Mouse (Mus musculus) neural tube, embryonic 14.5 days (tissue): ENCODE results near the gene Mettl16. TPM values are rescaled to one million over a fixed set of nuclear protein-coding genes. Genes with fewer than 3 reads are reported as not detected.

Experiments
- ATAC-seq: fragments of 200-750 bp; cut with Nextera tagmentation; 2 replicates; pipeline ENCODE4 v1.8.0; 2017; ENCODE audit warnings: low read depth, mild to moderate bottlenecking, moderate TSS enrichment, moderate library complexity
- H3K27ac ChIP-seq: fragments of 300-500 bp; sonication (generic); 2 replicates; pipeline ENCODE4 v1.5.1; 2014; ENCODE audit warnings: low read depth, mild to moderate bottlenecking, control low read depth, low read length, moderate library complexity, mixed read lengths
- H3K27me3 ChIP-seq: fragments of 300-500 bp; sonication (generic); 2 replicates; pipeline ENCODE4 v1.6.1; 2014; ENCODE audit warnings: low read length; ENCODE audit not compliant: control insufficient read depth, insufficient read depth
- H3K36me3 ChIP-seq: fragments of 300-500 bp; sonication (generic); 2 replicates; pipeline ENCODE4 v1.6.1; 2014; ENCODE audit warnings: low read length, mixed read lengths; ENCODE audit not compliant: control insufficient read depth, insufficient read depth
- H3K4me1 ChIP-seq: fragments of 300-500 bp; sonication (generic); 2 replicates; pipeline ENCODE4 v1.6.1; 2014; ENCODE audit warnings: low read length; ENCODE audit not compliant: control insufficient read depth, insufficient read depth
- H3K4me2 ChIP-seq: fragments of 300-500 bp; sonication (generic); 2 replicates; pipeline ENCODE4 v1.6.1; 2014; ENCODE audit warnings: mild to moderate bottlenecking, low read depth, low read length, control low read depth
- H3K4me3 ChIP-seq: fragments of 300-500 bp; sonication (generic); 2 replicates; pipeline ENCODE4 v1.5.1; 2014; ENCODE audit warnings: low read depth, low read length, control low read depth, mixed read lengths
- H3K9ac ChIP-seq: fragments of 300-500 bp; sonication (generic); replicated peaks from 2 replicates; pipeline ENCODE4 v1.6.1; 2014; ENCODE audit warnings: low read depth, mild to moderate bottlenecking, control low read depth, low read length, mixed read lengths
- H3K9me3 ChIP-seq: fragments of 300-500 bp; sonication (generic); 2 replicates; pipeline ENCODE4 v1.6.1; 2016; ENCODE audit warnings: low read length; ENCODE audit not compliant: control insufficient read depth
- WGBS: fragments of 180-500 bp; shearing (Covaris S2); extraction: QIAGEN DNeasy Blood & Tissue Kit; methylation state at CpG from one replicate; pipeline ENCODE4 v1.1.7; 2014; 5-methylcytosine and 5-hydroxymethylcytosine counted together
- polyA plus RNA-seq: library from polyadenylated mRNA; unstranded; fragments of >200 nt; fragmentation: Nextera tagmentation; extraction: Ambion mirVana; gene quantifications from 2 replicates; pipeline ENCODE4 v1.2.1, GENCODE M21; 2014

Mettl16 gene
- polyA plus RNA-seq, 1 experiment from 2014 or later, result 33.9 TPM

DNA sequence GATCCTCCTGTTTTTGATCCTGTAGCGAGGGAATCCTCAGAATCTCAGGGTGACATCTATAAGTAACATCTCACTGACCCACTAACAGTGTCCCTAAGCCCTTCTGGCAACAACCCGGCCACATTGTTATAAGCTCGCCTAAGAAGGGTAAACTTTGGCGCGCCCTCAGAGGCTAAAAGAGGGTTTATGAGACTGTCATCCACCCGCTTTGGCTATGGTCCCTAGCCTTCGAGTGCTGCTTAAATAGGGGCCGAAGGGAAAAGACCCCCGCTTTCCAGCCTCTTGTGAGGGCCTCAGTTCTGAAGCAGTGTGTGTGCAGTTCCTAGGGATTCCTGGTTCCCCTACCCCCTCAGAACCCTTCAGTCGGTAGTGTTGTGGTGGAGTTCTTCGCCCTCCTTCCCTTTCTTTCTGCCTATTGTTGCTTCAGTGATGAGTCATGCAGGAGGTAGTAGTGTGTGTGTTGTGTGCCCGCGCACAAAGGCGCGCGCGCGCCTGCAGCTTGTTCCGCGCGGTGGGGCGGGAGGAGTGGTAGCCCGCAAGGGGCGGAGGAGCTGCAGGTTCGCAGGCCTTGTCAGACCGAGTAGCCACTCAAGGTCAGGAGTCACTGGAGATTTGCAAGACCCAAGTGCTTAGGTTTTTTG is 62.0 kb downstream of the Mettl16 start:
- no peaks in the 10 kb centered on the region for H3K27me3 ChIP-seq
- H3K4me2 ChIP-seq, result peak overlapping the region; percentile 76
- H3K36me3 ChIP-seq, result no peaks in the 10 kb centered on the region
- WGBS, result 0% methylated on average over 26 of the region's 26 CpGs
- H3K9ac ChIP-seq, result peak overlapping the region; percentile 95
- H3K27ac ChIP-seq, result peak overlapping the region; percentile 95
- H3K4me1 ChIP-seq, result peaks cover 31% of the 10 kb centered on the region
- H3K4me3 ChIP-seq, result peak overlapping the region; percentile 96
- H3K9me3 ChIP-seq, result no peaks in the 10 kb centered on the region
- no peak for ATAC-seq

DNA sequence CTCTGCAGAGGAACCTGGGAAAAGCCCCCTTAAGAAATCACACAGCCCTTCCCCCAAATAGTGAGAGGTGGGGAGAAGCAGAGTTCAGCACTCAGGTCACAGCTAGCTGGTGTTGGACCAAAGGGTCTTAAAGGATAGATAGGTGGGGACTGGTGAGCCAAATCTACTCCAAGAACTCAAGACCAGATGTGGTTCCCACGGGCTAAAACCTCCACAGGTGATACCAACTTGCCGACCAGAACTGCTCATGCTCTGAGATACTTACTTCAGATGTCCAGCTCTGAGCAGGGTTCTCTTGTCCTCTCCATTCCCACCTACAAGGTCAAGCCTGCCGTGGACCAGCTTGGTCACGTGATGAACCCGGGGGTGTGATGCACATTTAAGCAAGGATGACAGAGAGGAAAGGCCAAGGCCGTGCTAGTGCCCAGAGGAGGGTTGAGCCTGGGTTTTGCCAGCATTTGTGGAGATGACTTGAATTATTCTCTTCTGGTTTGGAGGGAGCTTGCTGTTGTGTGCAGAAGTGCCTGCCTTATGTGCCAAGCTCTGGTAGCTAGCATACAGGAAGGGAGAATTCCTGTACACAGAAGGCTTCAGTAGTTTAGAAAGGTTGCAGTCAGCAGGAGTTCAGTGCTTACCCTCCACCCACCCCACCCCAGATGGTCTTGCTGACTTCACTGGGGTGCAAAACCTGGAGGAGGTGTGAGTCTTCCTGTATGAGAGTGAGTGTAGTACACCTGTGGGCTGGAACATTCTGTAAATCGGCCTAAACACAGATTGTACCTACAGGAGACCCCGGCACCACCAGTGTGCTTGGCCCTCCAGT is 63.1 kb downstream of the Mettl16 start:
- 85% methylated on average over 8 of the region's 8 CpGs for WGBS
- H3K27ac ChIP-seq, result no peak overlapping the region
- H3K4me3 ChIP-seq, result peak overlapping the region; percentile 96; the same call in 1 of the 2 replicates

DNA sequence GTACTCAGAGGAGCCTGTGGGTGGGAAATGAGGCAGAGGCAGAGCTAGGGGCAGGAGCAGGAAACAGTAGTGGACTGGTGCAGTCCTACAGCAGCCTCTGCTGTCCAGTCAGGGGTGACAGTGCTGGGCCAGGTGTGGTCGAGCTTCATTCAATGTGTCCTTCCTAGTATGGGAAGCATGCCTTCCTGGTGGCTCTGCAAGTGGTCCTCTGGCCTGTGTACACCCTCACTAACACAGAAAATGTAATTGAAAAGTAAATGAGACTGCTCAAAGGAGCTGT is 63.7 kb downstream of the Mettl16 start:
- Histone ChIP-seq H3K9ac (no peak overlapping the region), H3K36me3 (no peaks in the 10 kb centered on the region), H3K27me3 (no peaks in the 10 kb centered on the region), H3K9me3 (no peaks in the 10 kb centered on the region), H3K4me3 (no peak overlapping the region), H3K27ac (no peak overlapping the region), H3K4me1 (peaks cover 29% of the 10 kb centered on the region), H3K4me2 (no peak overlapping the region)
- 75% methylated on average over 1 of the region's 1 CpGs for WGBS
- ATAC-seq, result no peak

More for the DNA sequence above, 63.1 kb downstream of the Mettl16 start:
- Histone ChIP-seq H3K4me2 (peak overlapping the region; percentile 76), H3K4me1 (peaks cover 34% of the 10 kb centered on the region), H3K9ac (no peak overlapping the region), H3K36me3 (no peaks in the 10 kb centered on the region), H3K27me3 (no peaks in the 10 kb centered on the region), H3K9me3 (no peaks in the 10 kb centered on the region)
- no peak for ATAC-seq

DNA sequence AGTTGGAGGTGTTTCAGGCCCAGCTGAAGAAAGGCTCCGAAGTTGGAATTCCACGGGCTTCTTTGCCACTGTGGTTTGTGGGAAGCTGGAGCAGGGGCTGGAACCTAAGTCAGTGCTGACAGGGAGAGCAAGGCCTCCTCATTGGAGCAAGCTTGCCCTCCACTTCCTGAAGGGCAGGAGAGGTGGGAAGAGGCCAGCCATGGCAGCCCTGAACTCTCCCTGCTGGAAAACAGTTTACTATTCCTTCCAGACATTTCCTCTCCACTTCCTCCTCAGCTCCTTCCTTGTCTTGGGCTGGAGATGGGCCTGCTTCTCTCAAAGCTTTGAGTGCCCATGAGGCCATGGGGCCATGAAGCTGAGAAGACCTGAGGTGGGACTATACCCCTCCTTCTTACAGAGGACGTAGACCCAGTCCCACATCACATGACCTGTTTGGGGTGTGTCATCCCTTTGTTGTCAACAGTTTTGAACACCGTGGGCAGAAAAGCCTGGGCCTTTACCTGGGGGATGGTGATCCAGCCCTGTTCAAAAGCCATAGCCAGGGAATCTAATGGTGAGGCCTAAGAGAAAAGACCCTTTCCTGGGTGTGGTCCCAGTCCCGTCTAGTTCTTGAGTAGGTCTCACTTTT is 64.1 kb downstream of the Mettl16 start:
- Histone ChIP-seq H3K27me3 (no peaks in the 10 kb centered on the region), H3K9me3 (no peaks in the 10 kb centered on the region), H3K4me2 (no peak overlapping the region), H3K36me3 (no peaks in the 10 kb centered on the region), H3K27ac (no peak overlapping the region), H3K4me1 (peaks cover 29% of the 10 kb centered on the region), H3K9ac (no peak overlapping the region), H3K4me3 (no peak overlapping the region)
- no peak for ATAC-seq
- 58% methylated on average over 5 of the region's 5 CpGs for WGBS

DNA sequence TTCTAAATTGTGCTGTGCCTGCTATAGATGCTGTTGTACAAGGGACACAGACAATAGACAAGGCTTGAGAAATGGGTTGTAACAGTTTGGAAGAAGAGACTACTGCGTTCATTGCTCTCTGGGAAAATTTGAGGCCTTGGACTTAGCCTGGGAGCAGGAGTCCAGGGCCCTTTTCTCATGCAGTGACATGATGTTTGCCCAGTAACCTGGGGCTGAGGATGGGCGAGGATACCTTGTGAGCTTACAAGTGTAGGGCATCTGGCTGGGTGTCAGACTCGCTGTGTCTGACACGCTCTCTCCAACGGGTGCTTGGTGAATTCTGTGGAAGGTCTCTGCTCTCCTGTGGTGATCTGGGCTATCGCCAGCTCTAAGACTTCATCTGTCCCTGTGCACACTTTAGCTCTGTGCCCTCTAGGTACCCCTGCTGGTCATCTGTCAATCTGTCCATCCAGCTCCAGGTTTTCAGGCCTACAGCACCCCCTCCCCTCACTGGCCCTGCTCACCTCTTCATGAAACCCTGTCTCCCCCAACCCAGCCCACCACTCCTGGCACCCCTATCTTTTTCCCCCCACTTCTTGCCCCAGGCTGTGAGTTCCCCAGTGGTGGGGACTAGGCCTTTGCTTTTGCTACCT is 65.1 kb downstream of the Mettl16 start:
- no peak overlapping the region for H3K4me3 ChIP-seq
- H3K27ac ChIP-seq, result no peak overlapping the region
- no peaks in the 10 kb centered on the region for H3K27me3 ChIP-seq
- H3K9me3 ChIP-seq, result no peaks in the 10 kb centered on the region
- 78% methylated on average over 6 of the region's 6 CpGs for WGBS
- no peaks in the 10 kb centered on the region for H3K36me3 ChIP-seq
- no peak overlapping the region for H3K4me2 ChIP-seq
- H3K9ac ChIP-seq, result no peak overlapping the region
- ATAC-seq, result no peak
- peaks cover 29% of the 10 kb centered on the region for H3K4me1 ChIP-seq

DNA sequence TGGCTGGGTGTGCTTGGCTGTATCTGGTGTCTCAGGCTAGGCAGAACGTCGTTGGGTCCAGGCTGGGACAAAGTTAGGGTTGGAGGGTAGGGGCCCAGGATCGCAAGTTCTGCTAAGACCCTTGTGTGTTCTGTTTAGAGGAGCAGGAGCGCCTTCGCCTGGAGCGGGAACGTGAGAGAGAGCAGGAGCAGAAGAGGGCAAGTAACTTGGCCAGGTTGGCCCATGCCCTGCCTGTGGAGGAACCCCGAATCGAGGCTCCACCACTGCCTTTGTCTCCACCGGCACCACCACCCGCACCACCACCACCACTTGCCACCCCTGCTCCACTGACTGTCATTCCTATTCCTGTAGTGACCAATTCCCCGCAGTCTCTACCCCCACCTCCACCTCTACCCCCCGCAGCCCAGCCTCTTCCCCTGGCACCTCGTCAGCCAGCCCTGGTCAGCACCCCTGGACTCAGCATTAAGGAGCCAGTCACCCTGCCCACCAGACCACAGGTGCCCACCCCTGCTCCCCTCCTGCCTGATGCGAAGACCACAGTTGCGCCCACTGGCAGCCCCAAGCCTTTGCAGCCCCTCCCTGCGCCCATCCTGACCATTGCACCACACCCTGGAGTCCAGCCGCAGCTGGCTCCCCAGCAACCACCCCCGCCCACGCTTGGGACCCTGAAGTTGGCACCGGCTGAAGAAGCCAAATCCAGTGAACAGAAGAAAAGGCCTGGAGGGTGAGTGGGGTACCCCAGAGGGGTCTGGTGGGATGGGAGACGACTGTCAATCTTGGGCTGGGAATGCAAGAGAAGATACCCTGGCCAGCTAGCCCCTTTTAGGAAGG is 65.8 kb downstream of the Mettl16 start:
- Histone ChIP-seq H3K9me3 (no peaks in the 10 kb centered on the region), H3K27ac (no peak overlapping the region), H3K4me3 (no peak overlapping the region), H3K4me1 (peaks cover 29% of the 10 kb centered on the region), H3K36me3 (no peaks in the 10 kb centered on the region), H3K27me3 (no peaks in the 10 kb centered on the region), H3K4me2 (no peak overlapping the region), H3K9ac (no peak overlapping the region)
- WGBS, result 90% methylated on average over 22 of the region's 22 CpGs
- no peak for ATAC-seq

DNA sequence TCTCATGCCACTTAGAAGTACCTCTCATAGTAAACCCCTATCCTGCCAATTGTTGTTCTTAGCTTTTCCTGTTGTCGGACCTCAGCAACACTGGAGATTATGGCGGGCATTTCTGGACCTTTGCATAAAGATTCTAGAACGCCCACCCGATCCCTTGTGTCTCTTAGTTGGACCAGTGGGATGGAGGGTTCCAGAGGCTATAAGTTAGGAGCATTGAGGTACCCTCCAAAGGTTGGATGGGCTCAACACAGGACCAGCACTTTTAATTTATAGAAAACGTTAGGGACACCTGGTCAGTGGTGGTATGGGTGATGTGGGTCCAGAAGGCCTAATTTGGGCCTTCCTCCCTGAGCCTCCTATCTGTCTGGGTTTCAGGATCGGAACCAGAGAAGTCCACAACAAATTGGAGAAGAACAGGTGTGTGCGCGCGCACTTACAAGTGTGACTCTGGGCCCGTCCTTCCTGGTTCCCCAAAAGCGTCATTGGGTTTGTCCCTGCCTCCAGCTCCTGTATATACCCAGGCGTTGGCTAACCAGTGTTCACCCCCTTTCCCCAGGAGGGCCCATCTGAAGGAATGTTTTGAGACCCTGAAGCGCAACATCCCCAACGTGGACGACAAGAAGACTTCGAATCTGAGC is 66.5 kb downstream of the Mettl16 start:
- Histone ChIP-seq H3K27me3 (no peaks in the 10 kb centered on the region), H3K36me3 (no peaks in the 10 kb centered on the region; the same call in 1 of the 2 replicates), H3K4me1 (peaks cover 29% of the 10 kb centered on the region), H3K9me3 (no peaks in the 10 kb centered on the region), H3K4me3 (peak overlapping the region; percentile 50), H3K4me2 (peak overlapping the region; percentile 81), H3K27ac (peak overlapping the region; percentile 85), H3K9ac (0 out of 2 replicates have a peak overlapping the region, but pooled peaks have one; percentile 60)
- whole genome bisulfite sequencing, result 48% methylated on average over 16 of the region's 16 CpGs
- peak; percentile 1; the same call in 1 of the 2 replicates for ATAC-seq
